Mouse (Mus musculus): ENCODE results near the gene Gm4969. TPM values are rescaled to one million over a fixed set of nuclear protein-coding genes. Genes with fewer than 3 reads are reported as not detected.
A peak's percentile ranks its signal among the peaks of the same experiment; 100 is the strongest.

Gene Gm4969
- polyA plus RNA-seq, 1 experiment from 2014 or later: 2.2 TPM

GRCm38 (mm10) chr7:19054047-19054776 lies 64.0 kb downstream of the Gm4969 start, which contains the start of gene Rsph6a:
Gene Rsph6a (plus strand): TSS chr7:19054690.
- Histone ChIP-seq H3K9me3 (replicated peaks; ENCODE audit: control insufficient read depth, low read length) (no peaks in the 10 kb centered on the region), H3K27ac (ENCODE audit: low read depth, low read length) (no peak within 1 kb of the TSS), H3K4me3 (ENCODE audit: low read depth, low read length) (0 out of 2 replicates have a peak within 1 kb of the TSS, but pooled peaks have one; percentile 6), H3K4me2 (peak within 1 kb of the TSS; percentile 46), H3K4me1 (ENCODE audit: control insufficient read depth, insufficient read depth, low read length) (0 out of 2 replicates have a peak, but pooled peaks cover 3% of the 10 kb centered on the region), H3K9ac (ENCODE audit: low read depth, low read length) (no peak within 1 kb of the TSS), H3K36me3 (ENCODE audit: control insufficient read depth, insufficient read depth, low read length) (peaks cover 10% of the 10 kb centered on the region), H3K27me3 (ENCODE audit: control insufficient read depth, insufficient read depth, low read length) (no peaks in the 10 kb centered on the region)
- ATAC-seq (replicated peaks; ENCODE audit: insufficient number of reproducible peaks, low FRiP score, low TSS enrichment): 0 out of 2 replicates have a peak, but pooled peaks have one; percentile 16
- 27% methylated on average over 33 of the region's 33 CpGs for WGBS (ENCODE audit: insufficient replicate concordance)

GRCm38 (mm10) chr7:19053136-19053532 lies 65.0 kb downstream of the Gm4969 start:
- WGBS (ENCODE audit: insufficient replicate concordance): 91% methylated on average over 7 of the region's 7 CpGs
- Histone ChIP-seq H3K27me3 (ENCODE audit: control insufficient read depth, insufficient read depth, low read length) (no peaks in the 10 kb centered on the region), H3K4me1 (ENCODE audit: control insufficient read depth, insufficient read depth, low read length) (0 out of 2 replicates have a peak, but pooled peaks cover 3% of the 10 kb centered on the region), H3K9me3 (replicated peaks; ENCODE audit: control insufficient read depth, low read length) (no peaks in the 10 kb centered on the region), H3K4me2 (no peak overlapping the region), H3K9ac (ENCODE audit: low read depth, low read length) (no peak overlapping the region), H3K36me3 (ENCODE audit: control insufficient read depth, insufficient read depth, low read length) (peaks cover 20% of the 10 kb centered on the region), H3K4me3 (ENCODE audit: low read depth, low read length) (no peak overlapping the region), H3K27ac (ENCODE audit: low read depth, low read length) (no peak overlapping the region)
- ATAC-seq (replicated peaks; ENCODE audit: insufficient number of reproducible peaks, low FRiP score, low TSS enrichment): no peak

GRCm38 (mm10) chr7:19052345-19053135 lies 65.6 kb downstream of the Gm4969 start:
- ATAC-seq (replicated peaks; ENCODE audit: insufficient number of reproducible peaks, low FRiP score, low TSS enrichment): no peak
- Histone ChIP-seq H3K27me3 (ENCODE audit: control insufficient read depth, insufficient read depth, low read length) (no peaks in the 10 kb centered on the region), H3K4me1 (ENCODE audit: control insufficient read depth, insufficient read depth, low read length) (0 out of 2 replicates have a peak, but pooled peaks cover 3% of the 10 kb centered on the region), H3K9ac (ENCODE audit: low read depth, low read length) (no peak overlapping the region), H3K27ac (ENCODE audit: low read depth, low read length) (no peak overlapping the region), H3K36me3 (ENCODE audit: control insufficient read depth, insufficient read depth, low read length) (peaks cover 22% of the 10 kb centered on the region), H3K4me2 (no peak overlapping the region), H3K9me3 (replicated peaks; ENCODE audit: control insufficient read depth, low read length) (no peaks in the 10 kb centered on the region), H3K4me3 (ENCODE audit: low read depth, low read length) (no peak overlapping the region)
- 87% methylated on average over 15 of the region's 15 CpGs for WGBS (ENCODE audit: insufficient replicate concordance)

- 0 out of 2 replicates have a peak, but pooled peaks cover 3% of the 10 kb centered on the region for H3K4me1 ChIP-seq (ENCODE audit: control insufficient read depth, insufficient read depth, low read length)
- H3K4me2 ChIP-seq: no peak overlapping the region
- H3K27me3 ChIP-seq (ENCODE audit: control insufficient read depth, insufficient read depth, low read length): no peaks in the 10 kb centered on the region
- H3K4me3 ChIP-seq (ENCODE audit: low read depth, low read length): no peak overlapping the region
- peaks cover 34% of the 10 kb centered on the region for H3K36me3 ChIP-seq (ENCODE audit: control insufficient read depth, insufficient read depth, low read length)
- no peak for ATAC-seq (replicated peaks; ENCODE audit: insufficient number of reproducible peaks, low FRiP score, low TSS enrichment)
- H3K9me3 ChIP-seq (replicated peaks; ENCODE audit: control insufficient read depth, low read length): no peaks in the 10 kb centered on the region
- no peak overlapping the region for H3K27ac ChIP-seq (ENCODE audit: low read depth, low read length)
- 59% methylated on average over 4 of the region's 4 CpGs for WGBS (ENCODE audit: insufficient replicate concordance)
- H3K9ac ChIP-seq (ENCODE audit: low read depth, low read length): no peak overlapping the region
Measured at GRCm38 (mm10) chr7:19051161-19051560, 67.0 kb downstream of the Gm4969 start.

- ATAC-seq (replicated peaks; ENCODE audit: insufficient number of reproducible peaks, low FRiP score, low TSS enrichment): no peak
- Histone ChIP-seq H3K27me3 (ENCODE audit: control insufficient read depth, insufficient read depth, low read length) (no peaks in the 10 kb centered on the region), H3K4me3 (ENCODE audit: low read depth, low read length) (no peak overlapping the region), H3K9me3 (replicated peaks; ENCODE audit: control insufficient read depth, low read length) (no peaks in the 10 kb centered on the region), H3K36me3 (ENCODE audit: control insufficient read depth, insufficient read depth, low read length) (peaks cover 44% of the 10 kb centered on the region), H3K9ac (ENCODE audit: low read depth, low read length) (no peak overlapping the region), H3K4me2 (no peak overlapping the region), H3K4me1 (ENCODE audit: control insufficient read depth, insufficient read depth, low read length) (0 out of 2 replicates have a peak, but pooled peaks cover 3% of the 10 kb centered on the region), H3K27ac (ENCODE audit: low read depth, low read length) (no peak overlapping the region)
- 87% methylated on average over 8 of the region's 8 CpGs for WGBS (ENCODE audit: insufficient replicate concordance)
Measured at GRCm38 (mm10) chr7:19050172-19050571, 68.0 kb downstream of the Gm4969 start.

GRCm38 (mm10) chr7:19049252-19049651 lies 68.9 kb downstream of the Gm4969 start:
- 86% methylated on average over 5 of the region's 5 CpGs for WGBS (ENCODE audit: insufficient replicate concordance)
- no peak for ATAC-seq (replicated peaks; ENCODE audit: insufficient number of reproducible peaks, low FRiP score, low TSS enrichment)
- H3K9ac ChIP-seq (ENCODE audit: low read depth, low read length): no peak overlapping the region
- H3K4me1 ChIP-seq (ENCODE audit: control insufficient read depth, insufficient read depth, low read length): 0 out of 2 replicates have a peak, but pooled peaks cover 3% of the 10 kb centered on the region
- no peaks in the 10 kb centered on the region for H3K27me3 ChIP-seq (ENCODE audit: control insufficient read depth, insufficient read depth, low read length)
- H3K27ac ChIP-seq (ENCODE audit: low read depth, low read length): no peak overlapping the region
- no peaks in the 10 kb centered on the region for H3K9me3 ChIP-seq (replicated peaks; ENCODE audit: control insufficient read depth, low read length)
- no peak overlapping the region for H3K4me3 ChIP-seq (ENCODE audit: low read depth, low read length)
- no peak overlapping the region for H3K4me2 ChIP-seq
- peaks cover 53% of the 10 kb centered on the region for H3K36me3 ChIP-seq (ENCODE audit: control insufficient read depth, insufficient read depth, low read length)

Small RNAs within 50 kb of the gene (microRNA-seq; reads per million reads assigned to microRNA genes)
- gene Mir3100 (ENCODE audit: borderline number of aligned reads): 0.68 reads per million, percentile 4 among the genes with 10 or more reads in this experiment

Other genes with a start within 250 kb of the Gm4969 start
- 0.45 and 1.6 TPM in 2 replicates for gene Pglyrp1, start 247.0 kb downstream of the Gm4969 start, polyA plus RNA-seq (2014; fragmentation: Nextera tagmentation; extraction: Ambion mirVana)
- 12.1 and 19.8 TPM in 2 replicates for gene Ccdc61, start 208.0 kb downstream of the Gm4969 start, polyA plus RNA-seq (2014; fragmentation: Nextera tagmentation; extraction: Ambion mirVana)
- 0.77 and 0.93 TPM in 2 replicates for gene Nova2, start 192.5 kb downstream of the Gm4969 start, polyA plus RNA-seq (2014; fragmentation: Nextera tagmentation; extraction: Ambion mirVana)
- not detected in 2 replicates for gene Nanos2, start 131.0 kb downstream of the Gm4969 start, polyA plus RNA-seq (2014; fragmentation: Nextera tagmentation; extraction: Ambion mirVana)
- gene Mypop, start 127.1 kb downstream of the Gm4969 start, polyA plus RNA-seq (2014; fragmentation: Nextera tagmentation; extraction: Ambion mirVana): 2.1 and 2.2 TPM in 2 replicates
- gene Irf2bp1, start 114.3 kb downstream of the Gm4969 start, polyA plus RNA-seq (2014; fragmentation: Nextera tagmentation; extraction: Ambion mirVana): 13.9 and 14.2 TPM in 2 replicates
- gene Foxa3, start 94.8 kb downstream of the Gm4969 start, polyA plus RNA-seq (2014; fragmentation: Nextera tagmentation; extraction: Ambion mirVana): 0.59 TPM in 1 of 2 replicates, not detected in the other
- gene Sympk, start 94.0 kb downstream of the Gm4969 start, polyA plus RNA-seq (2014; fragmentation: Nextera tagmentation; extraction: Ambion mirVana): 17.6 and 21.4 TPM in 2 replicates
- not detected in 2 replicates for gene Rsph6a, start 63.7 kb downstream of the Gm4969 start, polyA plus RNA-seq (2014; fragmentation: Nextera tagmentation; extraction: Ambion mirVana)
- gene Dmwd, start 42.1 kb downstream of the Gm4969 start, polyA plus RNA-seq (2014; fragmentation: Nextera tagmentation; extraction: Ambion mirVana): 15.2 and 16.2 TPM in 2 replicates
- gene Dmpk, start 34.5 kb downstream of the Gm4969 start, polyA plus RNA-seq (2014; fragmentation: Nextera tagmentation; extraction: Ambion mirVana): 17.0 and 17.7 TPM in 2 replicates
- 6.6 and 6.9 TPM in 2 replicates for gene Six5, start 23.8 kb downstream of the Gm4969 start, polyA plus RNA-seq (2014; fragmentation: Nextera tagmentation; extraction: Ambion mirVana)
- gene Fbxo46, start 1.5 kb upstream of the Gm4969 start, polyA plus RNA-seq (2014; fragmentation: Nextera tagmentation; extraction: Ambion mirVana): 6.3 and 6.4 TPM in 2 replicates
- 6.4 and 7.6 TPM in 2 replicates for gene Qpctl, start 30.9 kb upstream of the Gm4969 start, polyA plus RNA-seq (2014; fragmentation: Nextera tagmentation; extraction: Ambion mirVana)
- 120 and 125 TPM in 2 replicates for gene Snrpd2, start 31.4 kb upstream of the Gm4969 start, polyA plus RNA-seq (2014; fragmentation: Nextera tagmentation; extraction: Ambion mirVana)
- gene Gipr, start 47.8 kb upstream of the Gm4969 start, polyA plus RNA-seq (2014; fragmentation: Nextera tagmentation; extraction: Ambion mirVana): 9.0 and 10.8 TPM in 2 replicates
- 5.4 and 6.9 TPM in 2 replicates for gene Eml2, start 58.1 kb upstream of the Gm4969 start, polyA plus RNA-seq (2014; fragmentation: Nextera tagmentation; extraction: Ambion mirVana)
- 1.3 and 1.4 TPM in 2 replicates for gene Gpr4, start 94.2 kb upstream of the Gm4969 start, polyA plus RNA-seq (2014; fragmentation: Nextera tagmentation; extraction: Ambion mirVana)
- 41.2 and 41.6 TPM in 2 replicates for gene Opa3, start 110.0 kb upstream of the Gm4969 start, polyA plus RNA-seq (2014; fragmentation: Nextera tagmentation; extraction: Ambion mirVana)
- 61.9 and 102 TPM in 2 replicates for gene Vasp, start 153.4 kb upstream of the Gm4969 start, polyA plus RNA-seq (2014; fragmentation: Nextera tagmentation; extraction: Ambion mirVana)
- gene Ppm1n, start 161.7 kb upstream of the Gm4969 start, polyA plus RNA-seq (2014; fragmentation: Nextera tagmentation; extraction: Ambion mirVana): 0.34 TPM in 1 of 2 replicates, not detected in the other
- 25.3 and 31.2 TPM in 2 replicates for gene Rtn2, start 164.3 kb upstream of the Gm4969 start, polyA plus RNA-seq (2014; fragmentation: Nextera tagmentation; extraction: Ambion mirVana)
- 0.11 and 0.17 TPM in 2 replicates for gene Fosb, start 191.7 kb upstream of the Gm4969 start, polyA plus RNA-seq (2014; fragmentation: Nextera tagmentation; extraction: Ambion mirVana)
- 72.5 and 74.5 TPM in 2 replicates for gene Ercc1, start 226.4 kb upstream of the Gm4969 start, polyA plus RNA-seq (2014; fragmentation: Nextera tagmentation; extraction: Ambion mirVana)
- gene Cd3eap, start 241.1 kb upstream of the Gm4969 start, polyA plus RNA-seq (2014; fragmentation: Nextera tagmentation; extraction: Ambion mirVana): 17.6 and 18.9 TPM in 2 replicates
- 12.4 and 17.6 TPM in 2 replicates for gene Ppp1r13l, start 241.4 kb upstream of the Gm4969 start, polyA plus RNA-seq (2014; fragmentation: Nextera tagmentation; extraction: Ambion mirVana)

All from heart, embryonic 11.5 days (tissue).